ENCODE assay signal across 8 mouse cellular contexts in genomic region chr1:133422615-133423161, GRCm38 (mm10). TPM values are rescaled to one million over a fixed set of nuclear protein-coding genes. Genes with fewer than 3 reads are reported as not detected.
DNase-seq lines count a peak whose midpoint lies in the region; ATAC-seq and TF ChIP-seq lines count a peak whose summit lies in the region.

No protein-coding gene starts in this region.

- ATAC-seq in lung, embryonic 16.5 days (ENCODE audit: low read depth) = peak; percentile 21
- ATAC-seq in stomach, embryonic 15.5 days (ENCODE audit: insufficient read depth, low FRiP score, low read depth) = no peak
- ATAC-seq in megakaryocyte-erythroid progenitor cell, adult 5-6 weeks (replicated peaks; ENCODE audit: low FRiP score, low TSS enrichment, poor library complexity, severe bottlenecking) = no peak

- H3K4me3 ChIP-seq in heart, adult 2 months = peak overlapping the region; percentile 91
- H3K4me3 ChIP-seq in kidney, adult 2 months (ENCODE audit: insufficient read depth, low read depth, low read length) = peak overlapping the region; percentile 61
- peak overlapping the region; percentile 83 for H3K4me3 ChIP-seq in lung, embryonic 16.5 days (ENCODE audit: low read length)
- peak overlapping the region; percentile 74 for H3K4me3 ChIP-seq in stomach, embryonic 15.5 days (replicated peaks)

- peaks cover 2% of the 10 kb centered on the region for H3K79me2 ChIP-seq in heart, adult 2 months (replicated peaks; ENCODE audit: control insufficient read depth, insufficient read depth, low read length)

- H3K27me3 ChIP-seq in heart, adult 2 months (ENCODE audit: control insufficient read depth, insufficient read depth, low read length) = no peaks in the 10 kb centered on the region
- H3K27me3 ChIP-seq in kidney, adult 2 months (replicated peaks; ENCODE audit: control insufficient read depth, insufficient read depth, low read length) = no peaks in the 10 kb centered on the region
- H3K27me3 ChIP-seq in lung, embryonic 16.5 days (ENCODE audit: control insufficient read depth, insufficient read depth, low read depth, low read length) = no peaks in the 10 kb centered on the region
- H3K27me3 ChIP-seq in stomach, embryonic 15.5 days (replicated peaks) = no peaks in the 10 kb centered on the region

- 0 out of 2 replicates have a peak, but pooled peaks have one; percentile 33 for TF ChIP-seq EP300 in heart, adult 2 months (IDR thresholded peaks at IDR 0.05; ENCODE audit: insufficient read depth, low read depth, low read length)

- intact Hi-C loops in heart, adult 2 months (cut with DNase I) = loop anchor here (1.0 to 5.0 kb wide), 3 partner anchors 26 to 290 kb away; partner anchors contain the start of gene Ppp1r15b

- TF ChIP-seq CTCF in heart, adult 2 months (IDR thresholded peaks at IDR 0.05) = peak; percentile 41
- no peak for TF ChIP-seq CTCF in kidney, adult 2 months (conservative IDR thresholded peaks at IDR 0.05; ENCODE audit: insufficient read depth, insufficient read length, low read depth, low read length)

- no peaks in the 10 kb centered on the region for H3K36me3 ChIP-seq in heart, adult 2 months (ENCODE audit: control insufficient read depth, insufficient read depth, low read length)
- no peaks in the 10 kb centered on the region for H3K36me3 ChIP-seq in kidney, adult 2 months (ENCODE audit: control insufficient read depth, insufficient read depth, low read length)
- no peaks in the 10 kb centered on the region for H3K36me3 ChIP-seq in lung, embryonic 16.5 days (ENCODE audit: control insufficient read depth, insufficient read depth, low read length)
- H3K36me3 ChIP-seq in stomach, embryonic 15.5 days = no peaks in the 10 kb centered on the region

- H3K9me3 ChIP-seq in lung, embryonic 16.5 days (ENCODE audit: control insufficient read depth, low read length) = no peaks in the 10 kb centered on the region
- no peaks in the 10 kb centered on the region for H3K9me3 ChIP-seq in stomach, embryonic 15.5 days

- TF ChIP-seq POLR2A in heart, adult 2 months (IDR thresholded peaks at IDR 0.05; ENCODE audit: insufficient read depth, low read depth, low read length) = peak; percentile 70
- TF ChIP-seq POLR2A in kidney, adult 2 months (IDR thresholded peaks at IDR 0.05; ENCODE audit: low read depth, low read length) = no peak

- peak overlapping the region; percentile 88 for H3K9ac ChIP-seq in heart, adult 2 months (ENCODE audit: low read depth, low read length)
- peak overlapping the region; percentile 79 for H3K9ac ChIP-seq in lung, embryonic 16.5 days (ENCODE audit: low read length)
- peak overlapping the region; percentile 77 for H3K9ac ChIP-seq in stomach, embryonic 15.5 days

- 9% methylated on average over 29 of the region's 29 CpGs for WGBS in heart, adult 2 months
- WGBS in kidney, adult 2 months = 1% methylated on average over 29 of the region's 29 CpGs
- WGBS in lung, embryonic 16.5 days = under 1% methylated on average over 29 of the region's 29 CpGs
- WGBS in stomach, embryonic 15.5 days = under 1% methylated on average over 29 of the region's 29 CpGs

- peak overlapping the region; percentile 95 for H3K27ac ChIP-seq in heart, adult 2 months
- H3K27ac ChIP-seq in kidney, adult 2 months (ENCODE audit: insufficient read depth, low read depth, low read length) = peak overlapping the region; percentile 91
- H3K27ac ChIP-seq in lung, embryonic 16.5 days (ENCODE audit: low read length) = peak overlapping the region; percentile 91
- H3K27ac ChIP-seq in stomach, embryonic 15.5 days = peak overlapping the region; percentile 93

- peaks cover 18% of the 10 kb centered on the region for H3K4me1 ChIP-seq in heart, adult 2 months (ENCODE audit: control insufficient read depth, insufficient read depth, low read length)
- peaks cover 16% of the 10 kb centered on the region for H3K4me1 ChIP-seq in kidney, adult 2 months (ENCODE audit: control insufficient read depth, insufficient read depth, low read length)
- H3K4me1 ChIP-seq in lung, embryonic 16.5 days (replicated peaks; ENCODE audit: control insufficient read depth, insufficient read depth, low read length) = peaks cover 29% of the 10 kb centered on the region
- H3K4me1 ChIP-seq in stomach, embryonic 15.5 days = peaks cover 39% of the 10 kb centered on the region

- peak overlapping the region; percentile 95 for H3K4me2 ChIP-seq in lung, embryonic 16.5 days (ENCODE audit: low read depth, low read length)
- peak overlapping the region; percentile 92 for H3K4me2 ChIP-seq in stomach, embryonic 15.5 days

- peak; percentile 17 to 25 for DNase-seq in B cell, adult 2 months
- peak; percentile 58 for DNase-seq in adrenal gland, postnatal 10 days
- peak; percentile 78 for DNase-seq in heart, adult 2 months
- DNase-seq in kidney, adult 2 months = peak; percentile 83
- DNase-seq in thymus, postnatal 0 days (ENCODE audit: low spot score) = no peak

RNA-seq across cellular contexts. Expression of gene Sox13, which starts 1.5 kb away (rescaled TPM):
- 10 to 100 TPM; 18.5 to 23.2 TPM for total RNA-seq in adrenal gland, postnatal 10 days (2021)
- total RNA-seq in heart, adult 2 months (2021) = 10 to 100 TPM; 15.3 to 16.2 TPM
- 24.7 and 28.5 TPM in 2 replicates for polyA plus RNA-seq in heart, adult 2 months (2012; rRNA removed)
- 46.7 and 51.2 TPM in 2 replicates for polyA plus RNA-seq in kidney, adult 2 months (2012; rRNA removed)
- 6.1 and 6.7 TPM in 2 replicates for polyA plus RNA-seq in lung, embryonic 16.5 days (2015; fragmentation: Nextera tagmentation; extraction: Ambion mirVana)
- 6.8 and 7.9 TPM in 2 replicates for polyA plus RNA-seq in stomach, embryonic 15.5 days (2015; fragmentation: Nextera tagmentation; extraction: Ambion mirVana)
- 14.6 and 15.2 TPM in 2 replicates for polyA plus RNA-seq in thymus, postnatal 0 days (2015; fragmentation: Nextera tagmentation; extraction: Ambion mirVana)
- total RNA-seq in megakaryocyte-erythroid progenitor cell, adult 5-6 weeks (2014; fragmentation: Nextera tagmentation) = 0.33 and 3.8 TPM in 2 replicates
- total RNA-seq in megakaryocyte-erythroid progenitor cell, adult 5-6 weeks (2017) = 0.69 TPM in 1 of 2 replicates, not detected in the other

RNA-seq across cellular contexts. Expression of gene Etnk2, which starts 59.3 kb away (rescaled TPM):
- total RNA-seq in adrenal gland, postnatal 10 days (2021) = 10 to 100 TPM; 10.2 to 24.1 TPM
- total RNA-seq in heart, adult 2 months (2021) = under 1 TPM; 0.29 to 0.93 TPM
- 0.70 and 0.84 TPM in 2 replicates for polyA plus RNA-seq in heart, adult 2 months (2012; rRNA removed)
- 5.4 and 5.6 TPM in 2 replicates for polyA plus RNA-seq in kidney, adult 2 months (2012; rRNA removed)
- polyA plus RNA-seq in lung, embryonic 16.5 days (2015; fragmentation: Nextera tagmentation; extraction: Ambion mirVana) = 2.9 and 3.4 TPM in 2 replicates
- polyA plus RNA-seq in stomach, embryonic 15.5 days (2015; fragmentation: Nextera tagmentation; extraction: Ambion mirVana) = 4.0 and 6.4 TPM in 2 replicates
- polyA plus RNA-seq in thymus, postnatal 0 days (2015; fragmentation: Nextera tagmentation; extraction: Ambion mirVana) = 0.12 and 0.27 TPM in 2 replicates
- total RNA-seq in megakaryocyte-erythroid progenitor cell, adult 5-6 weeks (2014; fragmentation: Nextera tagmentation) = not detected in 2 replicates
- not detected in 2 replicates for total RNA-seq in megakaryocyte-erythroid progenitor cell, adult 5-6 weeks (2017)
